9 mouse cellular contexts compared by ENCODE assay signal in the genomic region with DNA sequence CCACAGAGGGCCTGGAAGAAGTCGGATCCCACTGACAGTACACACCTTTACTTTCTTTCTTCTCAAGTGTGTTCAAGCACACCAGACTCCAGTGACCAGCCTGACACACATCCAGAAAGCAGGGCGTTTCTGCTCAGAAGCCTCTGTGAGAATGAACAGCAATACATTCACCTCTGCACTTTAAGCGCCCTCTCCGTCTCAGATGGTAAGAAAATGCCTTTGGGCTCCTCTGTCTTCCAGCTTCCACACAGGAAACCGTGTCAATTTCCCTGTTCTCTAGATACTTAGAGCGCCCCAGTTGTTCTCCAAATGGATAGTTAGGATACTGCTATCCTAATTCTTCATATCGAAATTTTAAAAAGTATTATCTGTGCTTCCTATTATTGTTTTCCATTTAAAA. TPM values are rescaled to one million over a fixed set of nuclear protein-coding genes. Genes with fewer than 3 reads are reported as not detected.
DNase-seq lines count a peak whose midpoint lies in the region; ATAC-seq lines count a peak whose summit lies in the region.
"Had no signal": no experiment of that assay in that cellular context is flagged by ENCODE, and none has a peak within 500 bp of the region (broad histone marks: within the 10 kb centered on the region; RNA-seq: fewer than 3 reads in every experiment).

No protein-coding gene starts in this region.

- no peaks in the 10 kb centered on the region for H3K27me3 ChIP-seq in erythroblast, embryonic 14.5 days (ENCODE audit: control insufficient read depth)
- H3K27me3 ChIP-seq in forebrain, embryonic 13.5 days, result peaks cover 3% of the 10 kb centered on the region; the same call in 1 of the 2 replicates
- no peaks in the 10 kb centered on the region for H3K27me3 ChIP-seq in liver, embryonic 15.5 days

- H3K9ac ChIP-seq in forebrain, embryonic 13.5 days, result peak overlapping the region; percentile 93
- H3K9ac ChIP-seq in liver, embryonic 15.5 days, result peak overlapping the region; percentile 62

- no peak overlapping the region; the same call in 1 of the 2 replicates for H3K27ac ChIP-seq in forebrain, embryonic 13.5 days
- peak overlapping the region; percentile 58 for H3K27ac ChIP-seq in liver, embryonic 15.5 days (replicated peaks)
- H3K27ac ChIP-seq: macrophage had no signal

- H3K9me3 ChIP-seq in erythroblast, embryonic 14.5 days (ENCODE audit: control insufficient read depth, low read length), result peaks cover 15% of the 10 kb centered on the region
- no peaks in the 10 kb centered on the region for H3K9me3 ChIP-seq in forebrain, embryonic 13.5 days (replicated peaks)
- H3K9me3 ChIP-seq in liver, embryonic 15.5 days (replicated peaks), result no peaks in the 10 kb centered on the region

- 25% methylated on average over 7 of the region's 7 CpGs for WGBS in forebrain, embryonic 13.5 days
- 38% methylated on average over 7 of the region's 7 CpGs for WGBS in liver, embryonic 15.5 days (ENCODE audit: insufficient replicate concordance)

- peaks cover 58% of the 10 kb centered on the region for H3K4me1 ChIP-seq in erythroblast, embryonic 14.5 days (ENCODE audit: control insufficient read depth)
- peaks cover 38% of the 10 kb centered on the region for H3K4me1 ChIP-seq in forebrain, embryonic 13.5 days
- H3K4me1 ChIP-seq in liver, embryonic 15.5 days (replicated peaks), result peaks cover 59% of the 10 kb centered on the region

- peak overlapping the region; percentile 81 for H3K4me2 ChIP-seq in forebrain, embryonic 13.5 days
- H3K4me2 ChIP-seq in liver, embryonic 15.5 days, result peak overlapping the region; percentile 86

- peak; percentile 35 for DNase-seq in 3T3-L1 (ENCODE audit: low read depth, low spot score)
- no peak for DNase-seq in spleen, adult 12 weeks (ENCODE audit: low spot score)
- no peak for DNase-seq in adrenal gland, postnatal 25 days
- DNase-seq in thymus, postnatal 14 days, result no peak

- ATAC-seq in erythroblast, adult 5-6 weeks (replicated peaks; ENCODE audit: low FRiP score, poor library complexity, severe bottlenecking), result no peak
- ATAC-seq in forebrain, embryonic 13.5 days, result no peak
- ATAC-seq in liver, embryonic 15.5 days (ENCODE audit: insufficient read depth), result no peak

- H3K36me3 ChIP-seq in erythroblast, embryonic 14.5 days (ENCODE audit: control insufficient read depth), result peaks cover 54% of the 10 kb centered on the region
- peaks cover 8% of the 10 kb centered on the region; the same call in 1 of the 2 replicates for H3K36me3 ChIP-seq in forebrain, embryonic 13.5 days (ENCODE audit: poor library complexity, severe bottlenecking)
- H3K36me3 ChIP-seq in liver, embryonic 15.5 days (replicated peaks), result peaks cover 30% of the 10 kb centered on the region

- peak overlapping the region; percentile 70 for H3K4me3 ChIP-seq in erythroblast, embryonic 14.5 days (replicated peaks)
- H3K4me3 ChIP-seq in forebrain, embryonic 13.5 days, result peak overlapping the region; percentile 85
- H3K4me3 ChIP-seq in liver, embryonic 15.5 days (replicated peaks), result peak overlapping the region; percentile 93

RNA-seq across cellular contexts. Expression of a gene that starts 2.2 kb away (rescaled TPM):
- 0.76 and 1.1 TPM in 2 replicates for polyA plus RNA-seq in erythroblast, embryonic 14.5 days (2012)
- total RNA-seq in erythroblast, adult 5-6 weeks (2015; ENCODE audit: low replicate concordance), result 23.0 and 33.6 TPM in 2 replicates
- 53.8 and 56.0 TPM in 2 replicates for total RNA-seq in erythroblast, adult 5-6 weeks (2017; ENCODE audit: low replicate concordance)
- 22.1 and 23.3 TPM in 2 replicates for polyA plus RNA-seq in forebrain, embryonic 13.5 days (2015; fragmentation: Nextera tagmentation; extraction: Ambion mirVana)
- 5.9 and 6.5 TPM in 2 replicates for polyA plus RNA-seq in liver, embryonic 15.5 days (2015; fragmentation: Nextera tagmentation; extraction: Ambion mirVana)
- total RNA-seq in adrenal gland, postnatal 25 days (2021), result 39.4 and 46.0 TPM in 2 replicates
